Mouse (Mus musculus): ENCODE data around the gene Timeless. TPM values are rescaled to one million over a fixed set of nuclear protein-coding genes. Genes with fewer than 3 reads are reported as not detected.
A peak's percentile ranks its signal among the peaks of the same experiment; 100 is the strongest.

Timeless gene
- polyA plus RNA-seq, 1 experiment from 2014 or later = 17.5 TPM

- DNase-seq (ENCODE audit: low read depth, low spot score) (no peak), ATAC-seq (no peak)
- H3K27me3 ChIP-seq = no peaks in the 10 kb centered on the region
- in situ Hi-C loops (cut with MboI; ENCODE audit: low pct_unique_long_range_greater_than_20kb) = no loop called here
- ChIA-PET CTCF (interaction anchor here (1.1 kb wide), 1 partner anchor 41 kb away, joined by 4 read pairs; no protein-coding TSS in a partner anchor), POLR2A (interaction anchor here (0.8 kb wide), 2 partner anchors 43 to 52 kb away, joined by 3 read pairs; partner anchors contain the start of gene Stat2)
- TF ChIP-seq CTCF (IDR thresholded peaks at IDR 0.05) = no peak
Measured at GRCm38 (mm10) chr10:128227592-128227991, 4.3 kb upstream of the Timeless start.

GRCm38 (mm10) chr10:128228009-128228408, 3.9 kb upstream of the Timeless start:
- in situ Hi-C loops (cut with MboI; ENCODE audit: low pct_unique_long_range_greater_than_20kb) = no loop called here
- ATAC-seq (no peak), DNase-seq (ENCODE audit: low read depth, low spot score) (no peak)
- no peak for TF ChIP-seq CTCF (IDR thresholded peaks at IDR 0.05)
- H3K27me3 ChIP-seq = no peaks in the 10 kb centered on the region
- ChIA-PET POLR2A (interaction anchor here (0.8 kb wide), 2 partner anchors 42 to 52 kb away, joined by 3 read pairs; partner anchors contain the start of gene Stat2), CTCF (interaction anchor here (1.1 kb wide), 1 partner anchor 42 kb away, joined by 4 read pairs; no protein-coding TSS in a partner anchor)

GRCm38 (mm10) chr10:128230582-128230981, 1.3 kb upstream of the Timeless start:
- ChIA-PET POLR2A (interaction anchor here (0.8 kb wide), 1 partner anchor 9 kb away, joined by 3 read pairs; no protein-coding TSS in a partner anchor), CTCF (interaction anchor here (0.6 to 1.0 kb wide), 2 partner anchors 41 to 46 kb away, joined by 3 to 7 read pairs; no protein-coding TSS in a partner anchor)
- H3K27me3 ChIP-seq = no peaks in the 10 kb centered on the region
- no peak for DNase-seq (ENCODE audit: low read depth, low spot score)
- in situ Hi-C loops (cut with MboI; ENCODE audit: low pct_unique_long_range_greater_than_20kb) = no loop called here
- no peak for ATAC-seq
- no peak for TF ChIP-seq CTCF (IDR thresholded peaks at IDR 0.05)

- POLR2A ChIA-PET = no interaction called here
- in situ Hi-C loops (cut with MboI; ENCODE audit: low pct_unique_long_range_greater_than_20kb) = no loop called here
Measured at GRCm38 (mm10) chr10:128231146-128231545, 719 bp upstream of the Timeless start.

GRCm38 (mm10) chr10:128232420-128232985, 638 bp downstream of the Timeless start:
- ChIA-PET CTCF (interaction anchor here (0.9 to 2.0 kb wide), 10 partner anchors 10 to 68 kb away, joined by 3 to 8 read pairs (median 4); partner anchors contain the start of gene Apof), POLR2A (interaction anchor here (0.8 to 1.8 kb wide), 3 partner anchors 15 to 146 kb away, joined by 3 to 6 read pairs (median 4); no protein-coding TSS in a partner anchor)
- TF ChIP-seq CTCF (IDR thresholded peaks at IDR 0.05) = peak; percentile 83
- peak; percentile 50 for DNase-seq (ENCODE audit: low read depth, low spot score)
- ATAC-seq = peak; percentile 14
- no peaks in the 10 kb centered on the region for H3K27me3 ChIP-seq
- in situ Hi-C loops (cut with MboI; ENCODE audit: low pct_unique_long_range_greater_than_20kb) = no loop called here

More at GRCm38 (mm10) chr10:128231146-128231545, 719 bp upstream of the Timeless start:
- no peaks in the 10 kb centered on the region for H3K27me3 ChIP-seq
- no peak for TF ChIP-seq CTCF (IDR thresholded peaks at IDR 0.05)
- no peak for ATAC-seq
- no peak for DNase-seq (ENCODE audit: low read depth, low spot score)
- CTCF ChIA-PET = no interaction called here

GRCm38 (mm10) chr10:128236321-128236720, 4.5 kb downstream of the Timeless start:
- no peaks in the 10 kb centered on the region for H3K27me3 ChIP-seq
- POLR2A ChIA-PET = no interaction called here
- DNase-seq (ENCODE audit: low read depth, low spot score) (no peak), ATAC-seq (no peak)
- TF ChIP-seq CTCF (IDR thresholded peaks at IDR 0.05) = no peak
- in situ Hi-C loops (cut with MboI; ENCODE audit: low pct_unique_long_range_greater_than_20kb) = no loop called here
- CTCF ChIA-PET = no interaction called here

GRCm38 (mm10) chr10:128237807-128238480, 6.1 kb downstream of the Timeless start:
- ChIA-PET POLR2A (no interaction called here), CTCF (no interaction called here)
- no peak for TF ChIP-seq CTCF (IDR thresholded peaks at IDR 0.05)
- H3K27me3 ChIP-seq = no peaks in the 10 kb centered on the region
- ATAC-seq (no peak), DNase-seq (ENCODE audit: low read depth, low spot score) (no peak)
- in situ Hi-C loops (cut with MboI; ENCODE audit: low pct_unique_long_range_greater_than_20kb) = no loop called here

GRCm38 (mm10) chr10:128239140-128239539, 7.3 kb downstream of the Timeless start:
- in situ Hi-C loops (cut with MboI; ENCODE audit: low pct_unique_long_range_greater_than_20kb) = no loop called here
- no peaks in the 10 kb centered on the region for H3K27me3 ChIP-seq
- POLR2A ChIA-PET = no interaction called here
- no peak for ATAC-seq
- no peak for TF ChIP-seq CTCF (IDR thresholded peaks at IDR 0.05)
- no peak for DNase-seq (ENCODE audit: low read depth, low spot score)
- CTCF ChIA-PET = interaction anchor here (0.9 kb wide), 1 partner anchor 96 kb away, joined by 3 read pairs; no protein-coding TSS in a partner anchor

GRCm38 (mm10) chr10:128240131-128240530, 8.3 kb downstream of the Timeless start:
- DNase-seq (ENCODE audit: low read depth, low spot score) (no peak), ATAC-seq (no peak)
- ChIA-PET POLR2A (no interaction called here), CTCF (no interaction called here)
- in situ Hi-C loops (cut with MboI; ENCODE audit: low pct_unique_long_range_greater_than_20kb) = no loop called here
- no peaks in the 10 kb centered on the region for H3K27me3 ChIP-seq
- no peak for TF ChIP-seq CTCF (IDR thresholded peaks at IDR 0.05)

GRCm38 (mm10) chr10:128243252-128243651, 11.4 kb downstream of the Timeless start:
- ATAC-seq (no peak), DNase-seq (ENCODE audit: low read depth, low spot score) (no peak)
- TF ChIP-seq CTCF (IDR thresholded peaks at IDR 0.05) = no peak
- H3K27me3 ChIP-seq = no peaks in the 10 kb centered on the region
- CTCF ChIA-PET = interaction anchor here (1.6 to 3.1 kb wide), 2 partner anchors 10 to 40 kb away, joined by 3 to 8 read pairs; no protein-coding TSS in a partner anchor
- POLR2A ChIA-PET = no interaction called here
- in situ Hi-C loops (cut with MboI; ENCODE audit: low pct_unique_long_range_greater_than_20kb) = no loop called here

GRCm38 (mm10) chr10:128244121-128244520, 12.3 kb downstream of the Timeless start:
- CTCF ChIA-PET = interaction anchor here (3.1 kb wide), 1 partner anchor 11 kb away, joined by 8 read pairs; no protein-coding TSS in a partner anchor
- ATAC-seq (no peak), DNase-seq (ENCODE audit: low read depth, low spot score) (no peak)
- POLR2A ChIA-PET = no interaction called here
- H3K27me3 ChIP-seq = no peaks in the 10 kb centered on the region
- no peak for TF ChIP-seq CTCF (IDR thresholded peaks at IDR 0.05)
- in situ Hi-C loops (cut with MboI; ENCODE audit: low pct_unique_long_range_greater_than_20kb) = no loop called here
